In genomic region chr1:75290582-75290981, GRCm38 (mm10) we compare ENCODE assay signal across 9 mouse cellular contexts. TPM values are rescaled to one million over a fixed set of nuclear protein-coding genes. Genes with fewer than 3 reads are reported as not detected.
A peak's percentile ranks its signal among the peaks of the same experiment; 100 is the strongest.
DNase-seq lines count a peak whose midpoint lies in the region; ATAC-seq and TF ChIP-seq lines count a peak whose summit lies in the region.
"Had no signal": no experiment of that assay in that cellular context is flagged by ENCODE, and none has a peak within 500 bp of the region (broad histone marks: within the 10 kb centered on the region; RNA-seq: fewer than 3 reads in every experiment).

No protein-coding gene starts in this region.

- no peak for TF ChIP-seq EP300 in CH12.LX (IDR thresholded peaks at IDR 0.05; ENCODE audit: low read length)

- peak in 1 of 2 experiments; percentile 62; a peak in 2 of 4 replicates for TF ChIP-seq CTCF in CH12.LX (conservative IDR thresholded peaks at IDR 0.05 in 1 of 2, IDR thresholded peaks at IDR 0.05 in 1 of 2; ENCODE audit: low read depth in 2 of 2, low read length in 2 of 2)

- peak; percentile 51 for TF ChIP-seq RAD21 in CH12.LX (IDR thresholded peaks at IDR 0.05; ENCODE audit: low read depth, low read length)

- ATAC-seq in hindbrain, embryonic 11.5 days (ENCODE audit: low FRiP score) = peak; percentile 10; the same call in 1 of the 2 replicates
- peak; percentile 54; the same call in 1 of the 2 replicates for ATAC-seq in frontal cortex, adult (ENCODE audit: low TSS enrichment)
- ATAC-seq in midbrain, embryonic 14.5 days (ENCODE audit: low FRiP score, low TSS enrichment) = peak; percentile 50; the same call in 1 of the 2 replicates

- no peak for TF ChIP-seq POLR2A in CH12.LX (IDR thresholded peaks at IDR 0.05; ENCODE audit: low read depth, low read length)

- no peaks in the 10 kb centered on the region for H3K27me3 ChIP-seq in hindbrain, embryonic 11.5 days (ENCODE audit: control insufficient read depth, insufficient read depth, low read length)
- no peaks in the 10 kb centered on the region for H3K27me3 ChIP-seq in hindbrain, embryonic 10.5 days (ENCODE audit: insufficient read depth, poor library complexity, severe bottlenecking)
- H3K27me3 ChIP-seq in CH12.LX (replicated peaks) = peaks cover 55% of the 10 kb centered on the region
- no peaks in the 10 kb centered on the region for H3K27me3 ChIP-seq in midbrain, embryonic 14.5 days (ENCODE audit: control insufficient read depth, insufficient read depth, low read length)

- no peak overlapping the region for H3K4me2 ChIP-seq in hindbrain, embryonic 11.5 days (replicated peaks; ENCODE audit: low read depth, low read length)
- H3K4me2 ChIP-seq in CH12.LX (ENCODE audit: insufficient read depth, low read depth, poor library complexity, severe bottlenecking) = no peak overlapping the region
- no peak overlapping the region for H3K4me2 ChIP-seq in midbrain, embryonic 14.5 days (ENCODE audit: low read length)

- H3K9ac ChIP-seq in hindbrain, embryonic 11.5 days (ENCODE audit: low read depth, low read length) = no peak overlapping the region
- H3K9ac ChIP-seq in CH12.LX (ENCODE audit: insufficient read depth, low read depth) = no peak overlapping the region
- H3K9ac ChIP-seq in midbrain, embryonic 14.5 days (replicated peaks; ENCODE audit: low read length) = no peak overlapping the region

- H3K4me1 ChIP-seq in hindbrain, embryonic 11.5 days (replicated peaks; ENCODE audit: control insufficient read depth, insufficient read depth, low read length) = peaks cover 9% of the 10 kb centered on the region; the same call in 1 of the 2 replicates
- H3K4me1 ChIP-seq in hindbrain, embryonic 10.5 days (replicated peaks) = peaks cover 32% of the 10 kb centered on the region
- H3K4me1 ChIP-seq in CH12.LX (ENCODE audit: control insufficient read depth in 1 of 2, insufficient read depth in 2 of 2) = 0 out of 4 replicates have a peak, but pooled peaks cover 0 to 4% of the 10 kb centered on the region in 2 experiments
- H3K4me1 ChIP-seq in midbrain, embryonic 14.5 days (ENCODE audit: control insufficient read depth, insufficient read depth, low read length) = peaks cover 26% of the 10 kb centered on the region

- no peaks in the 10 kb centered on the region for H3K79me2 ChIP-seq in CH12.LX (replicated peaks; ENCODE audit: control insufficient read depth, extremely low read depth, insufficient read depth, poor library complexity, severe bottlenecking)

- in situ Hi-C loops in CH12.LX (cut with MboI; ENCODE audit: low pct_ligation_motif_present, low pct_unique_long_range_greater_than_20kb, low sequenced_read_pairs) = no loop called here

- peak overlapping the region; percentile 83 for H3K27ac ChIP-seq in hindbrain, embryonic 11.5 days (ENCODE audit: low read depth, low read length)
- no peak overlapping the region for H3K27ac ChIP-seq in hindbrain, embryonic 10.5 days
- no peak overlapping the region for H3K27ac ChIP-seq in CH12.LX (ENCODE audit: insufficient read depth, low read depth)
- peak overlapping the region; percentile 92 for H3K27ac ChIP-seq in midbrain, embryonic 14.5 days (replicated peaks; ENCODE audit: low read depth, low read length)

- H3K4me3 ChIP-seq in hindbrain, embryonic 11.5 days (ENCODE audit: low read depth, low read length) = no peak overlapping the region
- no peak overlapping the region for H3K4me3 ChIP-seq in hindbrain, embryonic 10.5 days
- no peak overlapping the region for H3K4me3 ChIP-seq in CH12.LX (replicated peaks in 1 of 3; ENCODE audit: low read depth in 2 of 3, low read length in 2 of 3, poor library complexity in 1 of 3)
- no peak overlapping the region for H3K4me3 ChIP-seq in midbrain, embryonic 14.5 days (replicated peaks; ENCODE audit: low read depth, low read length)

- dilution Hi-C loops in CH12.LX (cut with MboI; ENCODE audit: extremely low pct_ligation_motif_present, extremely low pct_unique_long_range_greater_than_20kb, low sequenced_read_pairs) = no loop called here

- H3K36me3 ChIP-seq in hindbrain, embryonic 11.5 days (ENCODE audit: control insufficient read depth, insufficient read depth, low read length) = no peaks in the 10 kb centered on the region
- no peaks in the 10 kb centered on the region for H3K36me3 ChIP-seq in hindbrain, embryonic 10.5 days
- H3K36me3 ChIP-seq in CH12.LX (replicated peaks in 1 of 2; ENCODE audit: control insufficient read depth in 1 of 2, insufficient read depth in 1 of 2, low read length in 1 of 2) = no peaks in the 10 kb centered on the region
- H3K36me3 ChIP-seq in midbrain, embryonic 14.5 days (ENCODE audit: control insufficient read depth, insufficient read depth, low read length) = no peaks in the 10 kb centered on the region

- peak; percentile 55 for DNase-seq in hindbrain, embryonic 11.5 days (ENCODE audit: low spot score)
- DNase-seq in hindbrain, embryonic 10.5 days (ENCODE audit: low spot score) = no peak
- DNase-seq in CH12.LX (ENCODE audit: extremely low read depth) = peak; percentile 15
- peak; percentile 20 for DNase-seq in c-Kit-positive CD71-positive TER-119-negative erythroid progenitor cells, embryonic 14.5 days (ENCODE audit: low read depth)
- DNase-seq in midbrain, embryonic 14.5 days = peak; percentile 86
- DNase-seq in testis, postnatal 10 days (ENCODE audit: low spot score) = no peak
- DNase-seq in urinary bladder, postnatal 10 days (ENCODE audit: low spot score) = no peak

- no peaks in the 10 kb centered on the region for H3K9me3 ChIP-seq in hindbrain, embryonic 11.5 days (ENCODE audit: control insufficient read depth, low read length)
- H3K9me3 ChIP-seq in hindbrain, embryonic 10.5 days = no peaks in the 10 kb centered on the region
- no peaks in the 10 kb centered on the region for H3K9me3 ChIP-seq in CH12.LX (replicated peaks; ENCODE audit: low read length)
- no peaks in the 10 kb centered on the region for H3K9me3 ChIP-seq in midbrain, embryonic 14.5 days (ENCODE audit: control insufficient read depth, low read length)

TF ChIP-seq in CH12.LX, 34 proteins besides CTCF, POLR2A, EP300 and RAD21 (continues in another document):
- TF ChIP-seq GABPA (IDR thresholded peaks at IDR 0.05; ENCODE audit: insufficient replicate concordance, low read depth, low read length) (no peak), JUN (IDR thresholded peaks at IDR 0.05; ENCODE audit: insufficient read depth, low read depth, low read length) (no peak), NRF1 (IDR thresholded peaks at IDR 0.05; ENCODE audit: low read depth, low read length) (no peak), SMC3 (IDR thresholded peaks at IDR 0.05; ENCODE audit: low read depth, low read length) (peak; percentile 52), USF2 (conservative IDR thresholded peaks at IDR 0.05; ENCODE audit: low read depth, low read length) (no peak), ZMIZ1 (IDR thresholded peaks at IDR 0.05; ENCODE audit: low read depth, low read length) (no peak), UBTF (IDR thresholded peaks at IDR 0.05; ENCODE audit: low read depth, low read length) (no peak), PAX5 (IDR thresholded peaks at IDR 0.05; ENCODE audit: low read length) (no peak), TCF12 (IDR thresholded peaks at IDR 0.05; ENCODE audit: low read depth, low read length) (no peak), POLR2AphosphoS2 (IDR thresholded peaks at IDR 0.05; ENCODE audit: low read depth, low read length) (no peak), ZNF384 (IDR thresholded peaks at IDR 0.05; ENCODE audit: low read depth, low read length) (0 out of 2 replicates have a peak, but pooled peaks have one; percentile 43), JUND (conservative IDR thresholded peaks at IDR 0.05; ENCODE audit: low read depth, low read length) (no peak), USF1 (IDR thresholded peaks at IDR 0.05; ENCODE audit: low read depth, low read length) (no peak), ETS1 (conservative IDR thresholded peaks at IDR 0.05; ENCODE audit: low read depth, low read length) (no peak)

RNA-seq across cellular contexts. Expression of gene Resp18, which starts 12.4 kb away (rescaled TPM):
- polyA plus RNA-seq in hindbrain, embryonic 11.5 days (2014; fragmentation: Nextera tagmentation; extraction: Ambion mirVana) = 32.3 and 35.7 TPM in 2 replicates
- polyA plus RNA-seq in hindbrain, embryonic 10.5 days (2016; fragmentation: Nextera tagmentation; extraction: Ambion mirVana) = 7.5 and 22.3 TPM in 2 replicates
- total RNA-seq in CH12.LX (2012; rRNA removed) (not detected in 2 replicates), CH12.LX (2014; rRNA removed) (not detected in 2 replicates)
- polyA plus RNA-seq in CH12.LX (2012; ENCODE audit: insufficient read length, low read depth) = not detected in 2 replicates
- 116 and 164 TPM in 2 replicates for polyA plus RNA-seq in midbrain, embryonic 14.5 days (2014; fragmentation: Nextera tagmentation; extraction: Ambion mirVana)
- total RNA-seq: hematopoietic stem cell, adult 5-6 weeks had no signal

RNA-seq across cellular contexts. Expression of gene Ptprn, which starts 26.3 kb away (rescaled TPM):
- 3.5 and 6.0 TPM in 2 replicates for polyA plus RNA-seq in hindbrain, embryonic 11.5 days (2014; fragmentation: Nextera tagmentation; extraction: Ambion mirVana)
- 3.9 and 7.9 TPM in 2 replicates for polyA plus RNA-seq in hindbrain, embryonic 10.5 days (2016; fragmentation: Nextera tagmentation; extraction: Ambion mirVana)
- total RNA-seq in CH12.LX (2012; rRNA removed) (0.04 TPM in 1 of 2 replicates, not detected in the other), CH12.LX (2014; rRNA removed) (not detected in 2 replicates)
- 0.16 TPM in 1 of 2 replicates, not detected in the other for polyA plus RNA-seq in CH12.LX (2012; ENCODE audit: insufficient read length, low read depth)
- 16.6 and 19.3 TPM in 2 replicates for polyA plus RNA-seq in midbrain, embryonic 14.5 days (2014; fragmentation: Nextera tagmentation; extraction: Ambion mirVana)
- total RNA-seq: hematopoietic stem cell, adult 5-6 weeks had no signal

RNA-seq across cellular contexts. Expression of gene Dnpep, which starts 27.2 kb away (rescaled TPM):
- 154 and 165 TPM in 2 replicates for polyA plus RNA-seq in hindbrain, embryonic 11.5 days (2014; fragmentation: Nextera tagmentation; extraction: Ambion mirVana)
- polyA plus RNA-seq in hindbrain, embryonic 10.5 days (2016; fragmentation: Nextera tagmentation; extraction: Ambion mirVana) = 154 and 199 TPM in 2 replicates
- total RNA-seq in CH12.LX (2012; rRNA removed) (67.3 and 73.8 TPM in 2 replicates), CH12.LX (2014; rRNA removed) (48.4 and 50.4 TPM in 2 replicates)
- 35.0 and 39.8 TPM in 2 replicates for polyA plus RNA-seq in CH12.LX (2012; ENCODE audit: insufficient read length, low read depth)
- polyA plus RNA-seq in midbrain, embryonic 14.5 days (2014; fragmentation: Nextera tagmentation; extraction: Ambion mirVana) = 146 and 152 TPM in 2 replicates

RNA-seq across cellular contexts. Expression of gene Dnajb2, which starts 54.4 kb away (rescaled TPM):
- polyA plus RNA-seq in hindbrain, embryonic 11.5 days (2014; fragmentation: Nextera tagmentation; extraction: Ambion mirVana) = 17.8 and 21.4 TPM in 2 replicates
- polyA plus RNA-seq in hindbrain, embryonic 10.5 days (2016; fragmentation: Nextera tagmentation; extraction: Ambion mirVana) = 28.9 and 37.5 TPM in 2 replicates
- total RNA-seq in CH12.LX (2012; rRNA removed) = 13.8 and 14.7 TPM in 2 replicates
- total RNA-seq in CH12.LX (2014; rRNA removed) = 4.6 and 6.8 TPM in 2 replicates
- 15.2 and 15.3 TPM in 2 replicates for polyA plus RNA-seq in CH12.LX (2012; ENCODE audit: insufficient read length, low read depth)
- 29.5 and 38.3 TPM in 2 replicates for polyA plus RNA-seq in midbrain, embryonic 14.5 days (2014; fragmentation: Nextera tagmentation; extraction: Ambion mirVana)

RNA-seq across cellular contexts. Expression of gene A630095N17Rik, which starts 58.7 kb away (rescaled TPM):
- not detected in 2 replicates for polyA plus RNA-seq in hindbrain, embryonic 11.5 days (2014; fragmentation: Nextera tagmentation; extraction: Ambion mirVana)
- not detected in 2 replicates for polyA plus RNA-seq in hindbrain, embryonic 10.5 days (2016; fragmentation: Nextera tagmentation; extraction: Ambion mirVana)
- 0.30 TPM in 1 of 2 replicates, not detected in the other for total RNA-seq in CH12.LX (2012; rRNA removed)
- 0.74 and 1.4 TPM in 2 replicates for total RNA-seq in CH12.LX (2014; rRNA removed)
- polyA plus RNA-seq in CH12.LX (2012; ENCODE audit: insufficient read length, low read depth) = 0.74 and 0.78 TPM in 2 replicates
- polyA plus RNA-seq in midbrain, embryonic 14.5 days (2014; fragmentation: Nextera tagmentation; extraction: Ambion mirVana) = not detected in 2 replicates

Comparison
In these comparisons a context has a peak if more than half of its experiments do, and no peak if none do; other contexts are left out.
1. DNase-seq: peak in hindbrain, embryonic 11.5 days (single experiment), CH12.LX (single experiment), c-Kit-positive CD71-positive TER-119-negative erythroid progenitor cells, embryonic 14.5 days (single experiment) and midbrain, embryonic 14.5 days (single experiment); none in hindbrain, embryonic 10.5 days (single experiment), testis, postnatal 10 days (single experiment) and urinary bladder, postnatal 10 days (single experiment).
2. H3K27ac ChIP-seq: peak in hindbrain, embryonic 11.5 days (single experiment) and midbrain, embryonic 14.5 days (single experiment); none in hindbrain, embryonic 10.5 days (single experiment) and CH12.LX (single experiment).
3. Peak in every context shown above with its lines, with median percentiles within 50 percentile points of each other: ATAC-seq.